Mouse (Mus musculus) NIH3T3 (cell line): Measurements from ENCODE around the gene Olr1.
A peak's percentile ranks its signal among the peaks of the same experiment; 100 is the strongest.

ENCODE experiments used
- DNase-seq: peaks from one replicate; pipeline ENCODE4 v3.0.0-alpha.2; 2012; ENCODE audit warnings: low read depth

Gene Olr1

DNA sequence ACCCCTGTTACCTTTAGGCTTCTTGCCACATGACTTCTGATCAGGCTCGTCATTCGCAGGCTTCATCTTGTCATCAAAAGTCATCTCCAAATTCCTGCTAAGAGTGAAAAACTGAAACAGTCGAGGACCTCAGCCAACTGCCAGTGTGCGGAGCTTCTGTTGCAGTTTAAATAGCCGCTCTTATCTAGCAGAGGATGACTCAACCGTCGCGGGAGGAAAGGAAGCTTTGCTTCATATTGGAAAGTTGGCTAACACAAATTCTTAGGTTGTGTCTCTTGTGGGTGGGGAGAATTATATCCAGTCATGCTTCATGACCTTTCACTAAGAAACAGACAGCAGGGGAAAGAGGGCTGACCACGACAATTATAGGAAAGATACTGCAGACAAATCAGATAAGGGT, at the start of gene Olr1:
Gene Olr1, minus strand, starts transcription at position 142 of the 400 bp plus-strand sequence.
- DNase-seq, result peak; percentile 71

DNA sequence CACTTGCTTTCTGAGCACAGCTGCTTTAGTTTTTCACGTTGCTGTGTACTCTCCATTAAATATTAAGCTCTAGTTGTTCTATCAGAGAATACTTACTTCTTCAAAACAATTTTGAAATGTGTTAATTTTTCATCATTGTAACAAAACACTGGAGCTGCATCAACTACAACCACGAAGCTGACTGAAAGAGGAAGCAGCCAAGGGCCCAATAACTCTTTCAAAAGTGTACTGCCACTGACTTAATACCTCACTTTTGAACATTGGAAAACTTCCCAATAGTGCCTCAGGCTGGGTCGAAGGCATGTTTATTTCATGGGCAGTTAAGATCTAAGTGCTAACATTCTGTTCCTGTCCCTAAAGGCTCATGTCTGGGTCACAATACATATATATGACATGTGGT, 41.0 kb upstream of the Olr1 start:
- no peak for DNase-seq

DNA sequence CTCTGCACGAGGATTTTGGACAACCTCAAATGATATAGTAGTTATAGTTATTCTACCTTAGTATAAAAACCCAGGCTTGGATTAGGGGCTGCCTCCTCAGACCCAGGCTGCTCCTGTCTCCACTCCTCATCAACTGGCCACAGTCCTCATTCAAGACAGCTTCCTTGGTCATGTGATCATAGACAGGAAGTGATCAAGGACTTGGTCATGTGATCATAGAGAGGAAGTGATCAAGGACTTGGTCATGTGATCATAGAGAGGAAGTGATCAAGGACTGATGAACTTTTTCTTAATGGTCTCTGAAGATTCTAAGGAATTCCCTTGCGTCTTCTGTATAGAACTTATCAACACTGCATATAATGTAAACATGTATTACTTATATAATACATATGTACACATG, 40.3 kb upstream of the Olr1 start:
- no peak for DNase-seq

DNA sequence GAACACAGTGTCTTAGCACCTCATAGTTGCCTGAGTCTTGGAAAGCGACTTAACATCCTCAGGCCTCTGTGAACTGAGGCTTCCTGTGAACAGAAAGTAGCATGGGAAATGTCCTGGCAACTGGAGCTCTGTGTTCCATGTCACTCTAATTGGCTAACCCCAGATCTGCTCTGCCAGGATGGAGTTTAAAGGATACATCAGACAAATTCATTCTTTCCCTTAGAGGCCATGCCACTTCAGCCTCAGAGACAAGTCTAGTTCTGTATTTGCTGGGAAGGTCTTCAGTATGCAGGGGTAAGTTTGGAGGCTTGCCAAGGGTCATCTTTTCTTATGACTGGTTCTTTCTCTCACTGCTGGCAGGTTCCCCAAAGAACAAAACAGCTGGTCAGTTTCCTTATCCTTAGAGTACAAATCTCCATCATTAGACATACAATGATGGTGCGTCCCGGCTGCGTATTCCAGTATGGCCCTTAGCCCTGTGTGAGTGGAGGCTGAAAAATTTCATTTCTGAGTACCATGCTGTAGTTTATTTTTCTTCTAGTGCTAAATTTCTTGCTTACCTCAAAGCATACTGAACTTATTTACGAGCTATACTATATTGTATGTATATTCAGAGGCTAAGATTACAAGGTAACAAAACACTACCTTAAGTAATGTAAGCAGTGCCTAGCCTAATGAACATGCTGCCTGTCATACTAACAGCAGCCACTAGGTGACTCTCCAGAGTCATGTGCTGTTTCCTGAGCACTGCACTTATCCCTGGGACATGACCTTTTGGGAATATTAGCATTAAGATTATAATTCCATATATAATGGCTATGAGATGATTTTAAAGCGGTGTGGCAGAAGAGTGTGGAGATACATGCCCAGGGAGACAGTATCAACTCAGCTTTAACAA, 37.0 kb upstream of the Olr1 start:
- DNase-seq, result peak; percentile 85

DNA sequence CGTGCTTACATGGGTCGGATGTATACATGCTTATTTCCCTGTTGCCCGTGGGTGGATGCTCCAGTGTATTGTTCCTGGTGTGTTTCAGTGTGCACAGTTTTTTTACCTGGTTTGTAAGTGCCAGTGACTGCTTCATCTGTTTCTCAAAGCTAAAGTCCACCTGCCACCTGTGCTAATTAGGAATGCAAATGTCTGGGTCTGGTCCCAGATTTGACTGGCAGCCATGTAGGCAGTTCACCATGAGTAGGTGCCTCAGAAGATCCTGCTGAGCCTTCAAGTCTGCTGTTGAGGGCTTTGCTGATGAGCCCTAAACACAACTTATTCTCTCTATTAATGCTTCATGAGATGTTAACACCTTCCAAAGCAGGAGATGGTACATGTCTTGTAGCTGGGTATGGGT, 35.6 kb upstream of the Olr1 start:
- DNase-seq, result no peak

DNA sequence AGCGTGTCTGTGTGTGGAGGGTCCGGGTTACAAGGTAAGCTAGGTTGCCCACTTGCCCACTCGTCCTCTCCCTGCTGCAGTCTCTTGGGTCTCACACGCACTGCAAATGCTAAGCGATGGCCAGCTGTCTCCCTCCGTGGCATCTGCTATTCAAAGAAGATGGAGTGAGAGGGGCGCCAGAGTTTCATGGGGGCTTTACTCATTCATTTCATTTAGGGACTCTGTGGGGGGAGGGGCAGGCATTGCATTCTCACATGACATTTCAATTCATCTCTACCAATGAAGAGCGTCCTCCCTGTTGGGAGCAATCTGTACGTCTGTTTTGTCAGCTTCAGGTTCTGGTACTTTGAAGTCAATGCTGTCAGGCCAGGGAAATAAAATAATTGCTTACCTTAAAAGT, 35.0 kb upstream of the Olr1 start:
- DNase-seq, result no peak

DNA sequence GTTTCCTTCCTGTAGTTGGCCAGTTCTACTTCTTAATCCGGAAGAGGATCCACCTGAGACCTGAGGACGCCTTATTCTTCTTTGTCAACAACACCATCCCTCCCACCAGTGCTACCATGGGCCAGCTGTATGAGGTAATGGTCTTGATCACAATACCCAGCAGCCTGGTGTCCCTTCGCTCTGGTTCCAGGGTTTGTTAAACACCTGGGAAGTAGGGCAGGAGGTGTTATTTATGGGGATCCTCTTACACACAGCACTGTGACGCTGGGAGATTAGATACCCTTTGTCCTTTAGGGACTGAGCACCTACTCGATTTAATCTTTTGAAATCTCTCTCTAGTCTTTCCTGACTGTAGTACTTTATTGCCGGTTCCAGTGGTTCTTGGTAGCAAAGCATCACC, 31.6 kb upstream of the Olr1 start:
- no peak for DNase-seq

DNA sequence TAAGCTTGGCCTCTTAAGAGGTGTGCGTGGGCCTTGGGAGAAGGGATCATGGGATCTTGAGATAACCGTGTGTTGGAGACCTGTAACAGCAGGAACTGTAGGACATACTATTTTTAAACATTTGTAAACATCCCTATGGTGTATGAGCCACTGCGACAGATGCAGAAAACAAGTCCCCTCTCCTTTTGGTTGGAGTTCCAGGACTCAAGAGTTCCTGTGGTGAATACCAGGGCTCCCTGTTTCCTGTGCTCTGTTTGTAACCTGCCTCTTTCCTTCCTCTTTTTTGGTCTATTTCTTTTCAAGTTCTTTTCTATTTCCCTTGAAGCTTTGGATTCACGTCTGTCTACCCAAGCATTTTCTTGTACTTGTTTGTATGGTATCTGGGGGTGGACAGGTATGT, 28.8 kb upstream of the Olr1 start:
- DNase-seq, result no peak

DNA sequence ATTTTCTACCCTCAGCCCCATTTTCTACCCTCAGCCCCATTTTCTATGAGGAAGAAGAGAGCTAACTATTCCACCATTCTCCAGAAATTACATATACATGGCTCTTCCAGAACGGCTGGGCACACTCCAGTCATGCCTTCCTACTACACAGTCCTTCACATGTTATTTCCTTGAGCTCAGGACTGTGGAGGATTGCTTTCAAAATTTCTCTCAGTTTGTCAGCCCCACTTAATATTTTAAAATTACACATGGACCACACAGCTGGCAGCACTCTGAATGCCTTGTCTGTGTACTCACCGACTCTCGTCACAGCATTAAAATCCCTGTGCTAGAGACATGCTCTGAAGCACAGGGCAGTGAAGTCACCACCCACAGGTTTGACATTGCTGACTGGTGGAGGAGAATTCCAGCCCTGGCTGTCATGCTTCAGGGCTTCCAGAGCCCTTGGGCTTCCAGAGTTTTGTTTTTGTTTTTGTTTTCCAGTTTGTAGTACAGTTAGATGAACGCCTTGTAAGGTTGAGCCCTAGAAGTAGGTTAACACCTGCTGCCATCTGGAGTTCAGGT, 27.7 kb upstream of the Olr1 start:
- peak; percentile 23 for DNase-seq

DNA sequence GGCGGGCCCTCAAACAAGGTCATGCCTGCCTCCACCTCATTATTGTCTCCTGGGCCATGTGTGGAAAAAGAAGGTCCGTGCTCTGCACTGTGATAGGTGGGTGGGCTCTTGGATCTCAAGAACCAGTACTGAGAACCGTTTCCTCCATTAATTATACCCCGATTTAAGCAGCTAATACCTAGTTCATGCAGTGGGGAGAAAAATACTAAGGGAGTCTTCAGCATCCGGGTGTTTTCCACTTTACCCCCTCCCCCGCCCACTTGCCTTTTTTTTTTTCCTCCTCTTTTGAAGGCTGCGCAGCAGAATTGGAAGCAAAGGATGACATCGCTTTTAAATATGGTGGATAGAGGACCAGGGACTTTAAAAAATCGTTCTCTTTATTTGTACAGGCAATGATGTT, 27.1 kb upstream of the Olr1 start:
- peak; percentile 70 for DNase-seq

DNA sequence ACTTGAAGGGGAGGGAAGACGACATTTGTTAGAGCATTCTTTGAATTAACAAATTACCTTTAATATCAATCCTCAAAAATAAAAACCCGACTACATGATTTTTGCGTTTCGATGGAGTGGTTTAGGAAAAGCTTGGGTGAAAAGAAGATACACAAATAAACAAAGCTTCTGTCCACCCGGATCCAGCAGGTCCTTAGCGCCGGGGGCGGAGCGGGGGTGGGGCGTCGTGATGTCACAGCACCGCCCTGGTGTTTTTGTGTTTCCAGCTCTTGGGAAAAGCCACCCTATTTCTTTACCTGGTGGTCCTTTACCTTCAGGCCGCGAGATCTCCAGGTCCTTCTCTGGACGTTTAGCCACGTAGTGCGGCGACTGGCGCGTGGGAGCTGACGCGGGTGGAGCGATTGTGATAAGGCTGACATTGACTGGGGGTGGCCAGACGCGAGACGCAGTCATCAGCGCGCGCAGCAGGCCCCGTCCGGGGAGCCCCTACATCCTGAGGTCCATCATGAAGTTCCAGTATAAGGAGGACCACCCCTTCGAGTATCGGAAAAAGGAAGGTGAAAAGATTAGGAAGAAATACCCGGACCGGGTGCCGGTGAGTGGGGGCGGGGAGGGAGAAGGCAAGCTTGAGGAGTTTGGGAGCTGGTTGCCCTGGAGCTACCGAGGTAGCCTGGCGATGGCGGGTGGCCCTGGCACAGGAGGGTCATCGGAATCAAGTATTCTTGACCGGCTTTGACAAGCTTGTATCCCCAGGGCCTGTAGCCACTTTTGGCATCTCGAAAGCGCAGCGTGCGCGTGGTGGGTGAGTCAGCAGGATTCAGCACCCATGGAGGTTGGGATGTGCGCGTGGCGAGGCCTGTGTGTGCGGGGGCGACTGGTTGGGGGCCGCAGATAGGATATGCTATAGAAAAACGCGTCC, 26.2 kb upstream of the Olr1 start, which contains the start of gene Gabarapl1:
Gene Gabarapl1, plus strand, starts transcription at position 219 of the 919 bp plus-strand sequence.
- DNase-seq, result peak; percentile 93

DNA sequence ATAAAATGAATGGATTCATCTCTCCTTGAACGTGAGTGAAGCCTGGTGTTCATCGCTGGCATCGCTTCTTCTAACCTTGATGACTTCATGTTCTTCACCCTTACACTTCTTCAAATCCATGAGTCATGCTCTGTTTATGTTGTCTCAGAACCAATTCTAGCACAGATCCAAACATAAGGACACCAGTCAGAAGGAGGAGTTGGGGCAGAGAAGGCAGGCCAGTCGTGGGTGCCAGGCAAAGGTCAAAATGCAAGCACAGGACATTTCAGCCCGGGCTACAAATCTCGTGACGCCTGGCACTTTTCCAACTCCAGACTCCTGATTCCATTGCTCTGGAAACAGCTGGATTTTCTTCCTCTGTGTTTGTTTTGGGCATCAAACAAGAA, 25.6 kb upstream of the Olr1 start:
- peak; percentile 89 for DNase-seq

DNA sequence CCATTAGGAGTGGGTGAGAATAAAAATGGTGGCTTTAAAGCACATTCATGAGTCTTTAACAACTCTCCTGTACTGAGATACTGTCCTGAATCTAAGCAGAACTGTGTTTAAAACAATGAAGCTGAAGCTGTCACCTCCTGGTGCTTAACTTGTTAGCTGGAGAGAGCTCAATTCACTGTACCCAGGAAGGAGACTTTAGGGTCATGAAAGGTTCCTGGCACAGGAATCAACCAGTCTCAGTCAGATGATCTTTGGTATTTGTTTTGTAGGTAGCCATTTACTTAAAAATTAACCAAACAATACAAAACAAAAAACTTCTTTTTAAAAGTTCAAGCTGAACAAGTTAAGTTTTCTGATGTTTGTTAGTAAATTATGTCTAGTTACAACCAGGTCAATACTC, 23.3 kb upstream of the Olr1 start:
- DNase-seq, result no peak

DNA sequence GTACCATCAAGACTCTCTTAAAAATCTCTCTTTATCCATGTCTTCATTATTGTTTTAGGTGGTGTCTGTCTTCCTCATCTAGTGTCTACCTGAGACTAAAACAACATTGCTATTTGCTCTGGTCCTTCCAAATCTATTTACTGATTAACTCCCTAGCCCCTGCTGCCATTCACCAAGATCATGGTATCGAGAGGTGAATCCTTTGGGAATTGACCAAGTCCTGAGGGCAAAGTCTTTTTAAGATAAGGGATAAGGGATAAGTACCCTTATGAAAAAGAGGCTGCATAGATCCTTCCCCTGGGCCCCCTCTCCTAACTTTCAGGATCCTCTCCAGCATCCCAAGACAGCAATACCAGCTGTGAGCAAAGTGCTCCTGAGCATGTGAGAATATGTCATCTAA, 22.6 kb upstream of the Olr1 start:
- DNase-seq, result no peak

DNA sequence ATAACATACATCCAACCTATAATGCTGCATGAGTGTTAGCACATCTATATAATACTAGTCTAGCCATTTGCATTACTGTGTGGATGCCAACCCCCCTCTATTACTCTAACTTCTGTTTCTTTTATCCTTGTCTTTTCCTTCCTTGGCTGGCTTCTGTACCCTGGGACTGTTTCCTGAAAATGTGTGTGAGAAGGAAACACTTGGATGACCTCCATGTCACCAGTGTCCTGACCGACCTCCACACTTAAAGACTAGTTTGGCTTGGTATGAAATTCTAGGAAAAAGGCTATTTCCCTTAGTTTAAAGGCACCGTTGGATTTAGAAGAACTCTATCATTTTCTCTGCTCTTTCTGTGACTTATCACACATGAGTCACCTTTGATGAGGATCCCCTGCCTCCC, 20.5 kb upstream of the Olr1 start:
- DNase-seq, result no peak

DNA sequence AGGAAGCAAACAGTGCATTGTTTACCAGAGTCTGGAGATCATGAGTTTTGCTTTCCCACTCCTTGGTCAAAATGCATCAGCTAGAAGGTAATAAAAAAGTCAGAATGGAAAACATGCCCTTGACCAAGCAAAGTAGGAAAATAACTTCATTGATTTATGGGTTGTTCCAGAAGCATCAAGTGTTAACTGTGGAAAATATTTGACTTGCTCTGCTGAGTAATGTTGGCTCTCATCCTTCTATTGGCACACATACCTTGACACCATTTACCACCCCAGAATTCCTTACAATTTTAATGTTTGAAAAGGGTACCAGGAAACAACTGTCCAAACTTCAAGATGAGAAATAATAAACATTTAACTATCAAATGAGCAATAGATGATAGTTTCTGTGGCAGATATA, 19.1 kb upstream of the Olr1 start:
- no peak for DNase-seq

DNA sequence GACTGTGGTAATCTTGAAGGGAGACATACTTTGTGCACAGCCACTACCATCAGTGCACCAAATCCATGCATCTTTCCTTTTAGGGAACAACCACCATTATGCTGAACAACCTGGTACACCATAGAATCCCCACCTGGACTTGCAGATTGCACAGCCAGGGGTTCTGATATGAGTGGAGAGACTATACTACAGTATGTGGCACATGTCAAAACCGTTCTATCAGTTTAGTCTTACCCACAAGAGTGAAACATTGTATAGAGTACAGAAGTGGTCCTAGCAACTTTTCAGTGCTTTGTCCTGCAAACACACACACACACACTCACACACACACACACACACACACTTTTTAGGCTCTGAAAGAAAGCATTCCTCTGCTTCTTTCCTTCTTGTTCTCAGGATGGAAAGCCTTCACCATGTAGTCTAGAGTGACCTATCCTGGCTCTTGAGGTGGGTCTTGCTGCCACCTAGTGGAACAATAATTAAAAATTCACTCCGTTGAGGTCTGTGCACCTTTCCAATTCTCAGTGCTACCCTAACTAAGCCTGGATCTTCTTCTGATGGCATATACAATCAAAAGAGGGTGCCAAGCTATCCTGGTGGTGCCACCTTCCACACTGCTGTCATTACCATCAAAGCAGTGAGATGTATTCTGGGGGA, 10.9 kb upstream of the Olr1 start:
- peak; percentile 81 for DNase-seq

DNA sequence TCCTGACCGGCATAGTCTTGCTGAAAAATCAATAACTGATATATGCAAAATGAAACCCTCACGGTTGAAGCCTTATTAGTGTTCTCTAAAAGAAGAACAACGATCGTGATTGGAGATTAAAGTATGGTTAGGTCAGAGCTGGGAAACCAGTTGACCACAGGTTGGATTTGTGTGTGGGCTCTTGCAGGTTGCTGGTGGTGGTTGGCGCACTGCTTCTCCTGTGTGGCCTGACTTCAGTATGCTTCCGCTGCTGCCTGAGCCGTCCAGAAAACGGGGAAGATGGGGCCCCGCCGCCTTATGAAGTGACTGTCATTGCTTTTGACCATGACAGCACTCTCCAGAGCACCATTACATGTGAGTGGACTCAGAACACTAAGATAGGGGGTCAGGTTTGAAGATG, 9.4 kb upstream of the Olr1 start:
- no peak for DNase-seq

DNA sequence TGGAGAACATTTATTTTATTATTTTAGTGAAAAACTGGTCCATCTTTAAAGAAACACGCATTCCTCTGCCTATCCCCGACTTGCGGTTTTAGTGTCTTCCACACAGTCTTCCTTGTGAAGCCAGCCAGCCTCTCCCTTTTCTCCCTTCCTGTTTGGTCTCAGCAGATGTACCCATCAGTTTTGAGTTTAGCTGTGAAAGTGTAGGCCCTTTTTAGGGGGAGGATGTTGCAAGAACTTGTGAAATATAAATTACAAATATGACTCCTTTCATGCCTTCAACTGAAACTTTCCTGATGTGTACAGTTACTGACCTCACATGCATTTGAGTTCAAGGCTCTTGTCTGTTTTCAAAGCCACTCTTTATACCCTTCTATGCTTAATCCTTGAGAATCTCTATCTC, 8.1 kb upstream of the Olr1 start:
- DNase-seq, result no peak

DNA sequence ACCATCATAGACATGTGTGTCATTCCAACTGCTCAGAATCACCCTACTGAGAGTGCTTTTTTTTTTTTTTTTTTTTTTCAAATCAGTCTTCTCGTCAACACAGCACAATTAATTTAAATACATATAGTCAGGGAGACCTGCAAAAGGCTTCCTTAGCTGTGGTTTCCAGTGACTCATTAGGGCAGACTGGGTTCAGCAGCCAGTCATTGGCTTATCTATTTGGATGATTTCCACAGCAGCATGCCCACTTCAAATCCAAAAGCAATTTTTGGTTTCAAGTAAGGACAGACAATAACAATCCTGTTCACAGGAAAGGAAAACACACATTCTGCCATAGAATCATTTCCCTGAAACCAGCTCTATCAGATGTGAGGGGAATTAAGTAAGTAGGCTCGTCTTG, 7.4 kb upstream of the Olr1 start:
- peak; percentile 56 for DNase-seq

DNA sequence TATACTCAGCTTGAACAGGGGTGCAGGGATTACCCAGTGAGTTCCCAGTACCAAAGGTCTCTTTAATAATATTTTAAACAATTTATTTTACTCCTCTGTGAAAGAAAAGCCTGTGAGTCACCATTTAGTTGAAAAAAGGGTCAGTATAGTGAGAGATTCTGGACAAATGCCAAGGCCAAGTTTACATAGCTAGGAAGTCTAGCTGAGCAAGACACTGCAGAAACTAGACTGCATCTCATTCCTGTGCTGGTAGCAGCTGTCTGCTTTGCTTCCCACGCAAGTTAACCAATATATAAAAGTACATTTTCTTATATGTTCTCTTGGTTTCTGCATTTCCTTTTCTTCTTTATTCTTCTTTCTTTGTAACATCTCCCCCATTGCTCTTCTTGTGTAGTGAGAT, 6.4 kb upstream of the Olr1 start:
- DNase-seq, result peak; percentile 88

DNA sequence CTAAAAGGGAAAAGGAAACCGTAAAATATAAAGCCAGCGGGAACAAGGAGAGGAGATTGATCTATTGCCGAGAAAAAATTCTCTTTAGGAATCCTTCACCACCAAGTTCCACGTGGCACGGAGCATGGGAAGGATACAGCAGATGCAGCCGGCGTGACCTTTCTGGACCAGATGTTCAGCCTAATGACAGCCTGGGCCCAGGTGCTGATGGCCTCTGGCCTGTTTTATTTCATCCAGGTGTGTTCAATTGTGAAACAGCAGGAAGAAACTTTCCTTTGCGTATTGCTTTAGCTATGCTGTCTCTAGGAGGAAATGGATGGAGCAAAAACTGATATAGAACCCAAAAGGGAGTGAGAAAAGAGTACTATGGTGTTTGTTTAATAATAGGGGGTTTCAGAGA, 5.9 kb upstream of the Olr1 start:
- DNase-seq, result no peak
